Mouse (Mus musculus) mouse embryonic stem cell (cell line): Measurements from ENCODE around the gene Exd2.

Source experiments
- in situ Hi-C, 2 experiments: fragments of 300-500 bp; cut with MboI; formaldehyde crosslinking; loops; 1 replicate in 1 of 2; 3 replicates in 1 of 2; pipeline ENCODE4 v1.14.3; 2019 to 2020; ENCODE audit warnings: low sequenced_read_pairs in 2 of 2, low pct_unique_long_range_greater_than_20kb in 1 of 2, mixed read lengths in 1 of 2; ENCODE audit not compliant: unreplicated experiment in 1 of 2

The Exd2 gene

GRCm38 (mm10) chr12:80479986-80480385 lies 17.1 kb downstream of the Exd2 start:
- in situ Hi-C loops = no loop called here

- in situ Hi-C loops = no loop called here
Measured at GRCm38 (mm10) chr12:80483397-80483796, 20.5 kb downstream of the Exd2 start.

GRCm38 (mm10) chr12:80493311-80493710 lies 30.4 kb downstream of the Exd2 start:
- in situ Hi-C loops = no loop called here

- in situ Hi-C loops = no loop called here
Measured at GRCm38 (mm10) chr12:80495691-80496090, 32.8 kb downstream of the Exd2 start.

GRCm38 (mm10) chr12:80498356-80498755 lies 35.5 kb downstream of the Exd2 start:
- in situ Hi-C loops = no loop called here

- in situ Hi-C loops = no loop called here
Measured at GRCm38 (mm10) chr12:80500506-80500905, 37.6 kb downstream of the Exd2 start.

GRCm38 (mm10) chr12:80504718-80505117 lies 41.8 kb downstream of the Exd2 start:
- in situ Hi-C loops = no loop called here

- in situ Hi-C loops = no loop called here
Measured at GRCm38 (mm10) chr12:80507041-80507745, 44.3 kb downstream of the Exd2 start.

GRCm38 (mm10) chr12:80517977-80518376 lies 55.1 kb downstream of the Exd2 start, which contains the start of gene Galnt16:
Galnt16 (plus strand) TSS chr12:80518277.
- in situ Hi-C loops = no loop called here

- in situ Hi-C loops = no loop called here
Measured at GRCm38 (mm10) chr12:80518393-80518756, 55.5 kb downstream of the Exd2 start.

GRCm38 (mm10) chr12:80518757-80519620 lies 56.1 kb downstream of the Exd2 start:
- in situ Hi-C loops = no loop called here

- in situ Hi-C loops = no loop called here
Measured at GRCm38 (mm10) chr12:80519621-80520332, 56.9 kb downstream of the Exd2 start.

GRCm38 (mm10) chr12:80522006-80522405 lies 59.1 kb downstream of the Exd2 start:
- in situ Hi-C loops = no loop called here

GRCm38 (mm10) chr12:80524276-80524921 lies 61.5 kb downstream of the Exd2 start:
- in situ Hi-C loops = no loop called here

GRCm38 (mm10) chr12:80525513-80525912 lies 62.6 kb downstream of the Exd2 start:
- in situ Hi-C loops = no loop called here

- in situ Hi-C loops = no loop called here
Measured at GRCm38 (mm10) chr12:80526511-80526910, 63.6 kb downstream of the Exd2 start.

GRCm38 (mm10) chr12:80527727-80528389 lies 65.0 kb downstream of the Exd2 start:
- in situ Hi-C loops = no loop called here

- in situ Hi-C loops = no loop called here
Measured at GRCm38 (mm10) chr12:80530052-80530451, 67.2 kb downstream of the Exd2 start.
